Mouse (Mus musculus) hindbrain, embryonic 15.5 days (tissue): Measurements from ENCODE around the gene Cerkl. TPM values are rescaled to one million over a fixed set of nuclear protein-coding genes. Genes with fewer than 3 reads are reported as not detected.
A peak's percentile ranks its signal among the peaks of the same experiment; 100 is the strongest.

Source experiments
- ATAC-seq: fragments of 200-750 bp; cut with Nextera tagmentation; 2 replicates; pipeline ENCODE4 v1.8.0; 2017; ENCODE audit warnings: low read depth, moderate number of reproducible peaks, moderate TSS enrichment; ENCODE audit not compliant: low FRiP score
- H3K27ac ChIP-seq: fragments of 300-500 bp; sonication (generic); replicated peaks from 2 replicates; pipeline ENCODE4 v1.5.1; 2015; ENCODE audit warnings: mild to moderate bottlenecking, inconsistent platforms
- H3K27me3 ChIP-seq: fragments of 300-500 bp; sonication (generic); 2 replicates; pipeline ENCODE4 v1.6.1; 2015; ENCODE audit warnings: control low read depth, inconsistent platforms
- H3K36me3 ChIP-seq: fragments of 300-500 bp; sonication (generic); 2 replicates; pipeline ENCODE4 v1.6.1; 2015; ENCODE audit warnings: control low read depth, inconsistent platforms
- H3K4me1 ChIP-seq: fragments of 300-500 bp; sonication (generic); replicated peaks from 2 replicates; pipeline ENCODE4 v1.6.1; 2015; ENCODE audit warnings: control low read depth, inconsistent platforms
- H3K4me2 ChIP-seq: fragments of 300-500 bp; sonication (generic); 2 replicates; pipeline ENCODE4 v1.6.1; 2015; ENCODE audit warnings: moderate library complexity, mild to moderate bottlenecking, inconsistent platforms
- H3K4me3 ChIP-seq: fragments of 300-500 bp; sonication (generic); 2 replicates; pipeline ENCODE4 v1.5.1; 2015; ENCODE audit warnings: mild to moderate bottlenecking, inconsistent platforms
- H3K9ac ChIP-seq: fragments of 300-500 bp; sonication (generic); 2 replicates; pipeline ENCODE4 v1.6.1; 2015; ENCODE audit warnings: inconsistent platforms
- H3K9me3 ChIP-seq: fragments of 300-500 bp; sonication (generic); 2 replicates; pipeline ENCODE4 v1.6.1; 2016; ENCODE audit warnings: control low read depth, inconsistent platforms
- WGBS: fragments of 180-500 bp; shearing (Covaris S2); methylation state at CpG from one replicate; pipeline ENCODE4 v1.1.7; 2015; 5-methylcytosine and 5-hydroxymethylcytosine counted together
- polyA plus RNA-seq: library from polyadenylated mRNA; unstranded; fragments of >200 nt; fragmentation: Nextera tagmentation; extraction: Ambion mirVana; gene quantifications from 2 replicates; pipeline ENCODE4 v1.2.1, GENCODE M21; 2015

Cerkl gene
- polyA plus RNA-seq, 1 experiment from 2014 or later: 2.5 TPM

DNA sequence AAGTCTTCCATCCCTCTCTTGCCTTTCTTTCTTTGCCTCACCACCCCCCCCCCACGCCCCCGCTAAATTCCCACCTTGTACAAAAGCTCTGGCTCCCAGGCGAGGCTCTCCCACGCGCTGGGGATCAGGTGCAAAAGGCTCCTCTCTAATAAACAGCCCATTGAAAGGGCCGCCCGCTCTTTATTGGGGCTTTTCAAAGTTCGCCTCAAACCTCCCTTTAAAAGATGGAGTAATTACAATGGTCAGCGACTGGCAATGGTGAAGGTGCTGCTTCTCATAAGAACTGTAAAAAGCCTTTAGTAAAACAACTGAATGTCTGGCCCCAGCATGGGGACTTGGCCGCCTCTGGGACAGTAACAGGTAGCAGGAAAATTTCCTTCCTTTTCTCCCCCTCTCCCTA lies 939 bp downstream of the Cerkl start:
- ATAC-seq: no peak
- Histone ChIP-seq H3K4me2 (peak overlapping the region; percentile 64), H3K9me3 (no peaks in the 10 kb centered on the region), H3K4me1 (peaks cover 50% of the 10 kb centered on the region), H3K4me3 (peak overlapping the region; percentile 46), H3K36me3 (no peaks in the 10 kb centered on the region), H3K27ac (peak overlapping the region; percentile 58), H3K9ac (peak overlapping the region; percentile 39), H3K27me3 (peaks cover 15% of the 10 kb centered on the region)
- under 1% methylated on average over 10 of the region's 10 CpGs for WGBS

DNA sequence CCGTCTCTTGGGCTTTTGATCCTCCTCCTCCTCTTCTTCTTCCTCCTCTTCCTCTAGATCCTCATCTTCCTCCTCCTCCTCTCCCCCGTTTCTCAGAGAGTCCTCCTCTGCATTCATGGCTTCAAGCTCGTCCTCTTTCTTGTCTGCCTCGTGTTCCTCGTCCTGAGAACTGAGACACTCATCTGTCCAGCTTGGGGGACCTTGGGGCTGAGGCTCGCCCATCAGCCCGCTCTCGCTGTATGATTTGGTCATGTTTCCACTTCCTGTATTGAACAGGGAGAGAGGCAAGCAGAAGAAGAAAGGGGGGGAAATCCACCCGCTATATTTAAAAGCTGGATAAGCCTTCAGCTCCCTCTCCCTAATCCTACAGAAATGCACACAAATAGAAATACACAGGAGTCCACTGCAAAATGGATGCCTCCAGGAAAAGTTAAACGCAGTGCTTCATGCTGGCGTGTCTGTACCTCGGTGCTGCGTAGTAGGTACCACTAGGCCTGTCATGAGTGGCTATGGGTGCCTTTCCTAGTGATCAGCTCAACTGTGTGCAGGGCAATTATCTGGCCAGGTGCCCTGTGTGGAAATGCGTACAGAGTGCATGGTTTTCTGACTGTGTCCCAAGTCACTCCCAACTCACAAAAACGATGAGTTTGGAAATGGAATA lies 1.7 kb downstream of the Cerkl start:
- peak overlapping the region; percentile 64 for H3K4me2 ChIP-seq
- H3K9me3 ChIP-seq: no peaks in the 10 kb centered on the region
- no peak for ATAC-seq
- peak overlapping the region; percentile 58 for H3K27ac ChIP-seq
- H3K4me3 ChIP-seq: peak overlapping the region; percentile 46
- H3K27me3 ChIP-seq: peaks cover 11% of the 10 kb centered on the region
- peaks cover 43% of the 10 kb centered on the region for H3K4me1 ChIP-seq
- WGBS: 10% methylated on average over 15 of the region's 15 CpGs
- H3K36me3 ChIP-seq: no peaks in the 10 kb centered on the region
- peak overlapping the region; percentile 39 for H3K9ac ChIP-seq

DNA sequence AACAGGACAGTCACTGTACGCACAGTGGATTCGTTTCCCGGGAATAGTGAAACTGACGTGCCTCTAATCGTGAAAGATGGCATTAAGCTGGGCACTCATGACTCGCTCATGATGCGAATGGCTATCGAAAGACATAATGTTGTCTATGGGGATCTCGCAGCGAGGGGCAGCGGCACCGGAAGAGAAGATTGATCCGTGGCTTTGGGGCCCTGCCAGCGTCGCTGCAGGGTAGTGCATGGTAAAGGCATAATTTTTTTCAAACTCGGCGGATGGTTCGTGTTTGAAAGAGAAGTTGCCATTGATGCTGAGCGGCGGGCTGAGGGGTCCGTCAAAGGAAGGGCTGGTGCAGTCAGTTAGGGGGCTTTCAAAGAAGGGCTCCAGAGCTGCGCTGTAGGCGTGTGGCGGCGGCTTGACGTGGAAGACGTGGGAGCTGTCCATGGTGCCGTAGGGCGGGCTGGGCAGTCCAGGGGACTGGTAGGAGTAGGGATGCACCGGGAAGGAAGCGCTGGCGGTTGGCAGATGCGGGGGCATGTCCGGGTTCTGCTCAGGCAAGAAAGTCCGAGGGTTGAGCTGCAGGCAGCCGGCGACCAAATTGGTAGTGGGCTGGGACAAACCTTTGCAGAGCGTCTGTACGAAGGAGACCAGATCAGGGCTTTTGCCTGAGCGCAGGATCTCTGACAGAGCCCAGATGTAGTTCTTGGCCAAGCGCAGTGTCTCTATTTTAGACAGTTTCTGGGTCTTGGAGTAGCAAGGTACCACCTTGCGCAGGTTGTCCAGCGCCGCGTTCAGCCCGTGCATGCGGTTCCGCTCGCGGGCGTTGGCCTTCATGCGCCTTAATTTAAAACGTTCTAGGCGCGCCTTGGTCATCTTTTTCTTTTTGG lies 2.4 kb downstream of the Cerkl start:
- peak overlapping the region; percentile 39 for H3K9ac ChIP-seq
- peak; percentile 75 for ATAC-seq
- H3K27ac ChIP-seq: peak overlapping the region; percentile 58
- 2% methylated on average over 55 of the region's 55 CpGs for WGBS
- H3K27me3 ChIP-seq: peaks cover 11% of the 10 kb centered on the region
- H3K36me3 ChIP-seq: no peaks in the 10 kb centered on the region
- no peaks in the 10 kb centered on the region for H3K9me3 ChIP-seq
- H3K4me2 ChIP-seq: peak overlapping the region; percentile 64
- H3K4me1 ChIP-seq: peaks cover 35% of the 10 kb centered on the region
- H3K4me3 ChIP-seq: peak overlapping the region; percentile 46

DNA sequence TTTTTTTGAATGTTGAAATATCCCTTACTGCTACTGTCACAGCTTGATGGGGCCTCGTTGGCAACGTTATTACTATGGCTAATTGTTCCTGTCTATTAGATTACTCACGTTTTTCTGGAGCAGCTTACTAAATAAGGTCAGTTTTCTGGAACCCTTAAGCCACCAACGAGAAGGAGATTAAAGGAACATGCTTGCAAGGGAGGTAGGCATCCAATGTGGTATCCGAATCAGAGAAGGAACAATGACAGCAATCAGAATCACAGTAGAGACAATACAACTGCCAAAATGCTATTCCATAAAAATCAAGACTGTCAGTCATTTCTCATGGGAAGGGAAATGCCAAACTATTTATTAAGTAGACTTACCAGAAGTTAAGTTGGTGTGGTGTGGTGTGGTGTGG lies 5.1 kb downstream of the Cerkl start:
- Histone ChIP-seq H3K4me3 (no peak overlapping the region), H3K4me2 (peak overlapping the region; percentile 26), H3K36me3 (no peaks in the 10 kb centered on the region), H3K27ac (no peak overlapping the region; the same call in 1 of the 2 replicates), H3K9me3 (no peaks in the 10 kb centered on the region), H3K27me3 (no peaks in the 10 kb centered on the region), H3K9ac (no peak overlapping the region), H3K4me1 (peaks cover 22% of the 10 kb centered on the region)
- 40% methylated on average over 5 of the region's 5 CpGs for WGBS
- no peak for ATAC-seq

DNA sequence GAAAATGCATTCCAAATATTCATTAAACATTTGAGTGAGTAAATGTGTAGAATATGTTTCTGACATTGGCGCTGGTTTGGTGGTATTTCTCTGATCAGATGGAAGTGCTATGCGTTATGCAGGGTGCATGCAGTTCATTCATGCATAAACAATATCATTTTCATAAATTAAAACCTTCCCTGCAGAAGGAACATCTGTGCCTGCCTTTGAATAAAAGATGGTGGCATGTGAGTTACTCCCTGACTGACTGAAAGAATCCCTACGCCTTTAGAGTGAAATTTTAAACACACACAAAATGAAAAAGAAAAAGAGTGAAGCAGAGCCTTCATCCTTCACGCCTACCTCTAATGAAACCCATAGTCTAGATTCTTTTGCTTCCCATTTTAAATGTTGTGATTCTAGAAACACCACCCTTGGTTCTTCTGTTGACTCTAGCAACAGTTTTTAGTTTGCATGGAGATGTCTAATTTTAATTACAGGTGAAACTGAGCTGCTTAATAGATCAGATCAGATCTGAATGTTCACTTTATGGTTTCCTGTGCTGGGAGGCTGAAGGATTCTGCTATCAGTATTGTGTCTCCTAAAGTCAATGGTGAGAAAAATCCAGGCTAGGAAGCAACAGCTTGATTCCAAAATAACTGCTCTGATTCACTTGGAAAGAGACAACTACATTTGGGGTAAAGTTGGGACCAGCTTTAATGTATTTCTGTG lies 5.7 kb downstream of the Cerkl start:
- 0 out of 2 replicates have a peak, but pooled peaks have one; percentile 49 for ATAC-seq
- no peaks in the 10 kb centered on the region for H3K36me3 ChIP-seq
- H3K9ac ChIP-seq: no peak overlapping the region
- H3K9me3 ChIP-seq: no peaks in the 10 kb centered on the region
- peak overlapping the region; percentile 26; the same call in 1 of the 2 replicates for H3K4me2 ChIP-seq
- no peak overlapping the region for H3K4me3 ChIP-seq
- no peaks in the 10 kb centered on the region for H3K27me3 ChIP-seq
- H3K4me1 ChIP-seq: peaks cover 16% of the 10 kb centered on the region
- H3K27ac ChIP-seq: 0 out of 2 replicates have a peak overlapping the region, but pooled peaks have one; percentile 25
- WGBS: 39% methylated on average over 4 of the region's 4 CpGs

DNA sequence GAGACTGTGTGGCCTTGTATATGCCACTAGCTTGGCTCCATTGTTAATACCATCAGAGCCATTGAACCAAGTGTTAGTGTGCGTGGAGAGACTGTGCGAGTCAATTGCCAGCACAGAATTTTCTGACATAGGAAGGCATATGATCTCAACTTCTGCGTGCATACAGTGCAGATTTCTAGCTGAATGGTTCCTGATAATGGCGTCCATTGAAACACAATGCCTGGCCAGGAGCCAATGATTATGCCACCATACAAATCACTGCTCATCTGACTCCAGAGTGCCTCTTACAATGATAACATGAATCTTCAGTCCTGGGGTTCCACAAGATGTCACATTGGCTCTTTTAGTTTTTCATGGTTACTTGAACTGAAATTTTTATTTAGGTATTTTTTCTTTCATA lies 7.2 kb downstream of the Cerkl start:
- Histone ChIP-seq H3K4me1 (peaks cover 8% of the 10 kb centered on the region), H3K9ac (no peak overlapping the region), H3K9me3 (no peaks in the 10 kb centered on the region), H3K27me3 (no peaks in the 10 kb centered on the region), H3K4me3 (no peak overlapping the region), H3K27ac (no peak overlapping the region), H3K36me3 (no peaks in the 10 kb centered on the region), H3K4me2 (no peak overlapping the region)
- ATAC-seq: peak; percentile 38; the same call in 1 of the 2 replicates
- 38% methylated on average over 4 of the region's 4 CpGs for WGBS

DNA sequence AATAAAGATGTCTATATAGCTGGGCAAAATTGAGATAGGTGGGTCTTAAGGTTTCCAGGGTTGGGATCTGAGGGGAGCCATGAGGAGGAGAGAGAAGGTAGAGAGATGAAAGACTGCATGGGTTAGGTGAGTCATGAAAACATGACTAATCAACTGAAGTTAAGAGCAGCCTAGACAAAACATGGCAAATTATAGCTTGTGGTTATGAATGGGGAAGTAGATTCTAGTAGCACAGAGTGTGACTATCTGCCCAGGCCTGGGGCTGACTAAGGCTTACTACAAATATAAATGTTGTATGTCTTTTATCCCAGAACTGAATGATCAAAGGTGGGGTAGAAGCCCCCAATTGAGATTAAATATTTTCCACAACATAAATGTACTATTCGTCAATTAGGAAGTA lies 9.4 kb downstream of the Cerkl start:
- Histone ChIP-seq H3K4me3 (no peak overlapping the region), H3K9me3 (no peaks in the 10 kb centered on the region), H3K9ac (no peak overlapping the region), H3K27ac (no peak overlapping the region), H3K36me3 (no peaks in the 10 kb centered on the region), H3K27me3 (no peaks in the 10 kb centered on the region), H3K4me1 (no peaks in the 10 kb centered on the region), H3K4me2 (no peak overlapping the region)
- whole genome bisulfite sequencing: 87% methylated on average over 1 of the region's 1 CpGs
- no peak for ATAC-seq

DNA sequence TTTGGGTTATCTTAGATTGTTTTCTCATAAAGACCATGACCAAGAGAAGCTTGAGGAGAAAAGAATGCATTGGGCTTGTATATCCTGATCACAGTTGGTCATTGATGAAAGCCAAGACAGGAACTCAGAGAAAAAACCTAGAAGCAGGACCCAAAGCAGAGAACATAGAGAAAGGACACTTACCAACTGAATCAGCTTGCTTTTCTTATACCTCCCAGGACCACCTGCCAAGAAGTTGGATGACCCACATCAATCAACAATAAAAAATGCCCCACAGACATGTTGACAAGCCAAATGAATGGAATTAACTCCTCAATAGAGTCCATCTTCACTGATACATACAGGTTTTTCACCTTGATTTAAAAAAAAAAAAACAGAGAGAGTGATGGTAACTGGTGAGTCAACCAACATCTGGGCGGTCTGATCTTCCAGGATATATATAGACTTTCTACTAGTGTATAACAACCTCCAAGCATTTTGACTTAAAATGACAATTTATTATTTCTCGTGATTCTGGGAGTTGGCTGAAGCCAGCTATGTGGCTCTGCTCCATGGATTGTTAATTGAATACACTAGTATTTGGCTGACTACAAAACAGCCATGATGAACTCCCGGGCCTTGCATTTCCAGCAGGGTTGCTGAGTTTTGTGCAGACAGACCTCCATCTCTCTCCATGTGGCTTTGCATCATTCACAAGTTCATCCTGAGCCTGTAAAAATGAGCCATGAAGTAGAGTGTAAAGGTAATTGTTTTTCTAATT lies 12.5 kb downstream of the Cerkl start:
- no peak for ATAC-seq
- no peaks in the 10 kb centered on the region for H3K36me3 ChIP-seq

DNA sequence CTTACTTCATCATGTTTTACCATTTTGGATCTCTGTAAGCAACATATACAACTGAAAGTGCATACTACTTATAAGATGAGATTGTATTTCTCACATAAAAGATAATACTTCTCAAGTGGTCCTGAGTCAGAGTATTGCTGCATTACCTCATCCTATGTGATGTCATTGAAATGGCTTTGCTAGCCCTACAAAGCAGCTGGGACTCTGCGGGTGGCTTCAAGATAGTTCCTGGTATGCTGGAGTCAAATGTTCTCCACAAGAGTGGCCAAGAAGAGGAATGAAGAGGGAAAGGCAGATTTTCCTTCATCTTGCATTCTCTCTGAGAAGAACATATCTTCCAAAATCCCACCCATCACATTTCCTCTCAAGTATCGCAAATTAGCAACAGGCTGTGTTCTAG lies 13.2 kb downstream of the Cerkl start:
- no peaks in the 10 kb centered on the region for H3K36me3 ChIP-seq
- no peak overlapping the region for H3K4me2 ChIP-seq
- H3K4me3 ChIP-seq: no peak overlapping the region
- no peak for ATAC-seq
- no peak overlapping the region for H3K27ac ChIP-seq
- H3K27me3 ChIP-seq: no peaks in the 10 kb centered on the region
- no peaks in the 10 kb centered on the region for H3K9me3 ChIP-seq
- H3K4me1 ChIP-seq: no peaks in the 10 kb centered on the region
- 96% methylated on average over 2 of the region's 2 CpGs for WGBS
- no peak overlapping the region for H3K9ac ChIP-seq

More for the DNA sequence above, 12.5 kb downstream of the Cerkl start:
- H3K4me1 ChIP-seq: no peaks in the 10 kb centered on the region
- H3K9me3 ChIP-seq: no peaks in the 10 kb centered on the region
- H3K27me3 ChIP-seq: no peaks in the 10 kb centered on the region
- no peak overlapping the region for H3K4me3 ChIP-seq
- no peak overlapping the region for H3K4me2 ChIP-seq
- no peak overlapping the region for H3K9ac ChIP-seq
- 83% methylated on average over 3 of the region's 3 CpGs for WGBS
- H3K27ac ChIP-seq: no peak overlapping the region

DNA sequence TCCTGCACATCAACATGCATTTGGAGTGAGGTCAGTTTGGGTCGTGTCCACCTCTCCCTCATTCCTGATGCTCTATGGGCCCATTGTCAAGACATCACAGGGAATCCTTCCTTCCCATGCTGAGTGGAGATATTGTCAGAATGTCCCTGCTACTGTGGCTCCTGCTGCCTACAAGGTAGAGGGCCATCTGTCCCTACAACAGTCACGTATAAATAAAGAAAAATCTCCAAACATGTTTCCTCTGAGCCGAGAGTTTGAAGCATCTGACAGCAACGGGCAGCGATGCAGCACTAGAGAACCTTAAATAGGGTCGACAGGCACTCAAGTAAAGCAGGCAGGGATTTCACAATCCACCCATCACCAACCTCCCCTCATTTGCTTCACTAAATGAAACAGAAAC lies 13.7 kb downstream of the Cerkl start:
- Histone ChIP-seq H3K27ac (no peak overlapping the region), H3K36me3 (no peaks in the 10 kb centered on the region), H3K4me3 (no peak overlapping the region), H3K4me1 (no peaks in the 10 kb centered on the region), H3K4me2 (no peak overlapping the region), H3K9ac (no peak overlapping the region), H3K27me3 (no peaks in the 10 kb centered on the region), H3K9me3 (no peaks in the 10 kb centered on the region)
- WGBS: 80% methylated on average over 6 of the region's 6 CpGs
- ATAC-seq: no peak

DNA sequence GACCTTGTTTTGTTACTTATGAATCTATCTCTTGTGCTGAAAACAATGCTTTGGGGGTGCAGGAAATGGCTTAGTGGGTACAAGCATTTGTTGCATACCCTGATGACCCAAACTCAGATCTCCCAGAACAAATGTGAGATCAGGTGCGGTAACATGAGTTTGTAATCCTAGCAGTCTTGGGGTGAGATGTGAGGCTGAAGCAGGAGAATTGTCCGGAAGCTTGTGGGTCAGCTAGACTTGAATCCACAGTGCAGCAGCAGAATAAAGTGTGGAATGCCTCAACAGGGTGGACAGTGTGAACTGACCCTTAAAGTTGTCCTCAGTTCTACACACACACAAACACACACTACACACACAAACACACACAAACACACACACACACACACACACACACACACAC lies 14.4 kb downstream of the Cerkl start:
- H3K27me3 ChIP-seq: no peaks in the 10 kb centered on the region
- H3K27ac ChIP-seq: no peak overlapping the region
- H3K9me3 ChIP-seq: no peaks in the 10 kb centered on the region
- no peaks in the 10 kb centered on the region for H3K4me1 ChIP-seq
- WGBS: 99% methylated on average over 2 of the region's 2 CpGs
- H3K36me3 ChIP-seq: no peaks in the 10 kb centered on the region
- no peak overlapping the region for H3K4me3 ChIP-seq
- H3K4me2 ChIP-seq: no peak overlapping the region
- no peak for ATAC-seq
- H3K9ac ChIP-seq: no peak overlapping the region
